Mouse (Mus musculus): ENCODE measurements around the gene Psma5. TPM values are rescaled to one million over a fixed set of nuclear protein-coding genes. Genes with fewer than 3 reads are reported as not detected.

The Psma5 gene
- polyA plus RNA-seq (2014; fragmentation: Nextera tagmentation; extraction: Ambion mirVana): 294 and 297 TPM in 2 replicates

- ATAC-seq (ENCODE audit: insufficient read depth, low FRiP score, low TSS enrichment): peak; percentile 99
- whole genome bisulfite sequencing: under 1% methylated on average over 76 of the region's 79 CpGs
Observed at GRCm38 (mm10) chr3:108256719-108257637, at the start of gene Psma5. Gene Psma5 (plus strand): TSS chr3:108256926.

GRCm38 (mm10) chr3:108209001-108209400 is 47.7 kb upstream of the Psma5 start:
- no peaks in the 10 kb centered on the region for H3K9me3 ChIP-seq (ENCODE audit: control insufficient read depth, low read length)
- no peak for DNase-seq (ENCODE audit: low spot score)
- H3K4me2 ChIP-seq (ENCODE audit: low read depth): peak overlapping the region; percentile 88
- no peak for ATAC-seq (ENCODE audit: insufficient read depth, low FRiP score, low TSS enrichment)
- whole genome bisulfite sequencing: 48% methylated on average over 3 of the region's 3 CpGs
- H3K36me3 ChIP-seq (ENCODE audit: control insufficient read depth, insufficient read depth, low read length): peaks cover 8% of the 10 kb centered on the region; the same call in 1 of the 2 replicates
- no peak overlapping the region for H3K27ac ChIP-seq (ENCODE audit: low read depth, low read length)
- peaks cover 8% of the 10 kb centered on the region; the same call in 1 of the 2 replicates for H3K4me1 ChIP-seq (ENCODE audit: control insufficient read depth, insufficient read depth, low read length)
- peak overlapping the region; percentile 56 for H3K4me3 ChIP-seq (ENCODE audit: low read depth, low read length)
- peak overlapping the region; percentile 92 for H3K9ac ChIP-seq (ENCODE audit: low read length)
- no peaks in the 10 kb centered on the region for H3K27me3 ChIP-seq (ENCODE audit: control insufficient read depth, insufficient read depth, low read length)

More at GRCm38 (mm10) chr3:108256719-108257637, at the start of gene Psma5:
- peak within 1 kb of the TSS; percentile 65 for H3K4me2 ChIP-seq (ENCODE audit: low read depth)
- no peaks in the 10 kb centered on the region for H3K36me3 ChIP-seq (ENCODE audit: control insufficient read depth, insufficient read depth, low read length)
- peak; percentile 97 for DNase-seq (ENCODE audit: low spot score)
- H3K9ac ChIP-seq (ENCODE audit: low read length): peak within 1 kb of the TSS; percentile 81
- H3K4me3 ChIP-seq (ENCODE audit: low read depth, low read length): peak within 1 kb of the TSS; percentile 97
- peaks cover 3% of the 10 kb centered on the region; the same call in 1 of the 2 replicates for H3K4me1 ChIP-seq (ENCODE audit: control insufficient read depth, insufficient read depth, low read length)
- no peaks in the 10 kb centered on the region for H3K9me3 ChIP-seq (ENCODE audit: control insufficient read depth, low read length)
- H3K27ac ChIP-seq (ENCODE audit: low read depth, low read length): 0 out of 2 replicates have a peak within 1 kb of the TSS, but pooled peaks have one; percentile 39
- H3K27me3 ChIP-seq (ENCODE audit: control insufficient read depth, insufficient read depth, low read length): no peaks in the 10 kb centered on the region

- DNase-seq (ENCODE audit: low spot score) (no peak), ATAC-seq (ENCODE audit: insufficient read depth, low FRiP score, low TSS enrichment) (peak; percentile 10)
- H3K4me1 ChIP-seq (ENCODE audit: control insufficient read depth, insufficient read depth, low read length): peaks cover 8% of the 10 kb centered on the region; the same call in 1 of the 2 replicates
- peak overlapping the region; percentile 88 for H3K4me2 ChIP-seq (ENCODE audit: low read depth)
- no peaks in the 10 kb centered on the region for H3K9me3 ChIP-seq (ENCODE audit: control insufficient read depth, low read length)
- H3K27me3 ChIP-seq (ENCODE audit: control insufficient read depth, insufficient read depth, low read length): no peaks in the 10 kb centered on the region
- H3K27ac ChIP-seq (ENCODE audit: low read depth, low read length): peak overlapping the region; percentile 91; the same call in 1 of the 2 replicates
- 10% methylated on average over 8 of the region's 8 CpGs for WGBS
- H3K9ac ChIP-seq (ENCODE audit: low read length): peak overlapping the region; percentile 92
- peak overlapping the region; percentile 56 for H3K4me3 ChIP-seq (ENCODE audit: low read depth, low read length)
- H3K36me3 ChIP-seq (ENCODE audit: control insufficient read depth, insufficient read depth, low read length): peaks cover 8% of the 10 kb centered on the region; the same call in 1 of the 2 replicates
Observed at GRCm38 (mm10) chr3:108209536-108209935, 47.2 kb upstream of the Psma5 start.

- H3K4me3 ChIP-seq (ENCODE audit: low read depth, low read length): peak overlapping the region; percentile 56
- no peaks in the 10 kb centered on the region for H3K27me3 ChIP-seq (ENCODE audit: control insufficient read depth, insufficient read depth, low read length)
- ATAC-seq (ENCODE audit: insufficient read depth, low FRiP score, low TSS enrichment): peak; percentile 96
- H3K4me2 ChIP-seq (ENCODE audit: low read depth): peak overlapping the region; percentile 88
- H3K36me3 ChIP-seq (ENCODE audit: control insufficient read depth, insufficient read depth, low read length): peaks cover 6% of the 10 kb centered on the region; the same call in 1 of the 2 replicates
- peak; percentile 96 for DNase-seq (ENCODE audit: low spot score)
- peaks cover 8% of the 10 kb centered on the region; the same call in 1 of the 2 replicates for H3K4me1 ChIP-seq (ENCODE audit: control insufficient read depth, insufficient read depth, low read length)
- under 1% methylated on average over 57 of the region's 72 CpGs for WGBS
- H3K9me3 ChIP-seq (ENCODE audit: control insufficient read depth, low read length): no peaks in the 10 kb centered on the region
- peak overlapping the region; percentile 91 for H3K27ac ChIP-seq (ENCODE audit: low read depth, low read length)
- H3K9ac ChIP-seq (ENCODE audit: low read length): peak overlapping the region; percentile 92
Observed at GRCm38 (mm10) chr3:108209946-108210770, 46.6 kb upstream of the Psma5 start.

GRCm38 (mm10) chr3:108210771-108211139 is 46.0 kb upstream of the Psma5 start, which contains the start of gene Atxn7l2:
Gene Atxn7l2 (minus strand): TSS chr3:108210934.
- no peaks in the 10 kb centered on the region for H3K27me3 ChIP-seq (ENCODE audit: control insufficient read depth, insufficient read depth, low read length)
- H3K36me3 ChIP-seq (ENCODE audit: control insufficient read depth, insufficient read depth, low read length): peaks cover 5% of the 10 kb centered on the region; the same call in 1 of the 2 replicates
- peak within 1 kb of the TSS; percentile 56 for H3K4me3 ChIP-seq (ENCODE audit: low read depth, low read length)
- 0% methylated on average over 14 of the region's 14 CpGs for WGBS
- ATAC-seq (ENCODE audit: insufficient read depth, low FRiP score, low TSS enrichment): peak; percentile 82
- DNase-seq (ENCODE audit: low spot score): no peak
- H3K9ac ChIP-seq (ENCODE audit: low read length): peak within 1 kb of the TSS; percentile 92
- peak within 1 kb of the TSS; percentile 88 for H3K4me2 ChIP-seq (ENCODE audit: low read depth)
- H3K4me1 ChIP-seq (ENCODE audit: control insufficient read depth, insufficient read depth, low read length): peaks cover 8% of the 10 kb centered on the region; the same call in 1 of the 2 replicates
- H3K9me3 ChIP-seq (ENCODE audit: control insufficient read depth, low read length): no peaks in the 10 kb centered on the region
- H3K27ac ChIP-seq (ENCODE audit: low read depth, low read length): peak within 1 kb of the TSS; percentile 91

GRCm38 (mm10) chr3:108211845-108212244 is 44.9 kb upstream of the Psma5 start:
- peaks cover 2% of the 10 kb centered on the region; the same call in 1 of the 2 replicates for H3K36me3 ChIP-seq (ENCODE audit: control insufficient read depth, insufficient read depth, low read length)
- H3K27ac ChIP-seq (ENCODE audit: low read depth, low read length): no peak overlapping the region
- WGBS: 76% methylated on average over 6 of the region's 6 CpGs
- no peak overlapping the region for H3K4me2 ChIP-seq (ENCODE audit: low read depth)
- H3K4me3 ChIP-seq (ENCODE audit: low read depth, low read length): no peak overlapping the region
- ATAC-seq (ENCODE audit: insufficient read depth, low FRiP score, low TSS enrichment) (no peak), DNase-seq (ENCODE audit: low spot score) (no peak)
- no peaks in the 10 kb centered on the region for H3K27me3 ChIP-seq (ENCODE audit: control insufficient read depth, insufficient read depth, low read length)
- H3K4me1 ChIP-seq (ENCODE audit: control insufficient read depth, insufficient read depth, low read length): peaks cover 8% of the 10 kb centered on the region; the same call in 1 of the 2 replicates
- no peaks in the 10 kb centered on the region for H3K9me3 ChIP-seq (ENCODE audit: control insufficient read depth, low read length)
- no peak overlapping the region for H3K9ac ChIP-seq (ENCODE audit: low read length)

GRCm38 (mm10) chr3:108212406-108212805 is 44.3 kb upstream of the Psma5 start:
- no peak overlapping the region for H3K9ac ChIP-seq (ENCODE audit: low read length)
- no peaks in the 10 kb centered on the region for H3K9me3 ChIP-seq (ENCODE audit: control insufficient read depth, low read length)
- H3K4me2 ChIP-seq (ENCODE audit: low read depth): no peak overlapping the region
- H3K27ac ChIP-seq (ENCODE audit: low read depth, low read length): no peak overlapping the region
- WGBS: 92% methylated on average over 8 of the region's 8 CpGs
- ATAC-seq (ENCODE audit: insufficient read depth, low FRiP score, low TSS enrichment) (no peak), DNase-seq (ENCODE audit: low spot score) (no peak)
- H3K36me3 ChIP-seq (ENCODE audit: control insufficient read depth, insufficient read depth, low read length): peaks cover under 1% of the 10 kb centered on the region; the same call in 1 of the 2 replicates
- H3K4me3 ChIP-seq (ENCODE audit: low read depth, low read length): no peak overlapping the region
- H3K27me3 ChIP-seq (ENCODE audit: control insufficient read depth, insufficient read depth, low read length): no peaks in the 10 kb centered on the region
- peaks cover 8% of the 10 kb centered on the region; the same call in 1 of the 2 replicates for H3K4me1 ChIP-seq (ENCODE audit: control insufficient read depth, insufficient read depth, low read length)

- Histone ChIP-seq H3K4me2 (ENCODE audit: low read depth) (no peak overlapping the region), H3K27me3 (ENCODE audit: control insufficient read depth, insufficient read depth, low read length) (no peaks in the 10 kb centered on the region), H3K27ac (ENCODE audit: low read depth, low read length) (no peak overlapping the region), H3K9me3 (ENCODE audit: control insufficient read depth, low read length) (no peaks in the 10 kb centered on the region), H3K4me3 (ENCODE audit: low read depth, low read length) (no peak overlapping the region), H3K4me1 (ENCODE audit: control insufficient read depth, insufficient read depth, low read length) (no peaks in the 10 kb centered on the region), H3K36me3 (ENCODE audit: control insufficient read depth, insufficient read depth, low read length) (no peaks in the 10 kb centered on the region), H3K9ac (ENCODE audit: low read length) (no peak overlapping the region)
- DNase-seq (ENCODE audit: low spot score) (no peak), ATAC-seq (ENCODE audit: insufficient read depth, low FRiP score, low TSS enrichment) (no peak)
- 20% methylated on average over 5 of the region's 5 CpGs for WGBS
Observed at GRCm38 (mm10) chr3:108214734-108215133, 42.0 kb upstream of the Psma5 start.
